Mouse (Mus musculus): ENCODE measurements around the gene Rtp4.

Rtp4 gene

GRCm38 (mm10) chr16:23591119-23592105, 71.3 kb downstream of the Rtp4 start:
- DNase-seq (ENCODE audit: low read depth, low spot score) = no peak

- no peak for DNase-seq (ENCODE audit: low read depth, low spot score)
Observed at GRCm38 (mm10) chr16:23592501-23592900, 72.4 kb downstream of the Rtp4 start.

DNA sequence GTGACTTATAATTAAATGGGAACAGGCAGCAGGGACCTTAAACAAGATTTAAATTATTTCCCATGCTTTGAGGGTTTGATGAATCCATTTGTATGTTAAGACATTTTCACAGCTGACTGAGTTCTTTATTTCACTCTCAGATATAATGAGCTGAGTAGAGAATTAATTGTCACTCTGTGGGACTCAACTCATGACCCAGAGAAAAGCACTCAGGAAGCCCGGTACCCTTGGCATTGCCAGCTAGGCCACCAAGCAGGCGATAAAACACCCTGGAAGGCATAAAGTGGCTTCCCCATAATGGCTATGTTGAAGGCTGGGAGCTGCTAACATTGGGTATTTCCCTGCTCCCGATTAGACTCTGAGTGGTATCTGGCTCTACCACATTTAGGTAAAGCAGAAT, 76.6 kb downstream of the Rtp4 start:
- no peak for DNase-seq (ENCODE audit: low read depth, low spot score)

DNA sequence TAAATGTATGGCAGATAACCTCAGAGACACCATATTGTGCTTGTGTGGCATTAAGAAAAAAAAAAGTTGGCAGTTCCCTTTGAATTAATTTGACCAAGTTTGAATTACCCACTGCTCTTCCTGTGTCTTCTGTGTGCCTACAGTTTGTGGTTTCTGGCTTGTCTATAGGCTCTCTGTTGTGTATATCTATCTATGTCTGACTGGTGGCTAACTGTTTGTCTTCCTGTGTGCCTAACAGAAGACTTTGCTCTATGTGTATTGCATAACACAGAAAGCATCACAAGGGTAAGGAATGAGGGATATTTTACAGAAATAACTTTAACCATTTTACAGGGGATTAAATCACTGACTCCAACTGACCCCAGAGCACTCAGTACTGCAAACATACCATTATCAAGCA, 77.9 kb downstream of the Rtp4 start:
- DNase-seq (ENCODE audit: low read depth, low spot score) = no peak

GRCm38 (mm10) chr16:23606220-23606619, 86.1 kb downstream of the Rtp4 start:
- no peak for DNase-seq (ENCODE audit: low read depth, low spot score)

DNA sequence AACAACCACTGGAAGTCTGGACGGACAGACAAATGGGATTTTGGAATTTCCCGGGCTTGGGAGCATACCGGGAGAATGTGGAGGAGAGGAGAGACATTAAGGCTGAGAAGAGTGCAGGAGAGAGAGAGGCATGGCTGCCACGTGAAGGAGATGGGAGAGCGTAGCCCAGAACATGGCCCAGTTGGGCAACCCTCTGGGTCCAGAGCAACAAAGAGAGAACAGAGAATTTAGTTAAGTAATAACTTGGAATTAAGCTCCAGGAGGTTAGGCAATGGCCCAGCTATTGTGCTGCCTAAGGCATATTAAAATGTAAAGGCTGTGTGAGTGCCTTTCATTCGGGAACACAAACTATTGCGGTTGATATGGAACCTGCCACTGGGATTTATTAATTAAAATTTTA, 86.6 kb downstream of the Rtp4 start:
- no peak for DNase-seq (ENCODE audit: low read depth, low spot score)

- no peak for DNase-seq (ENCODE audit: low read depth, low spot score)
Observed at GRCm38 (mm10) chr16:23607911-23608410, 87.9 kb downstream of the Rtp4 start.

DNA sequence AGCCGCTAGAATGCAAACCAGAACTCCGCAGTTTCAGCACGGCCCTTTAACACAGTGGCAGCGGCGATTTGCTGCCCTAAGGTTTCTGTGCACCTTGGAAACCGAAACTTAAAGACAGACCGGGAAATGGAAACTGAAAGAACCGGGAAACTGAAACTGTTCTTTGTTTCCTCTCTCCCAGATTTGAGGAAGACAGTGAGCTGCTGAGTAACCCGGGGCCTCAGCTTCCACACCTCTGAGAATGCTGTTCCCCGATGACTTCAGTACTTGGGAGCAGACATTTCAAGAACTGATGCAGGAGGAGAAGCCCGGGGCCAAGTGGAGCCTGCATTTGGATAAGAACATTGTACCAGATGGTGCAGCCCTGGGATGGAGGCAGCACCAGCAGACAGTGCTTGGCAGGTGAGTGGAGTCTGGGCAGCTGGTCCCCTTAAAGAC, 89.7 kb downstream of the Rtp4 start:
- DNase-seq (ENCODE audit: low read depth, low spot score) = no peak

- no peak for DNase-seq (ENCODE audit: low read depth, low spot score)
Observed at GRCm38 (mm10) chr16:23624205-23624604, 104.1 kb downstream of the Rtp4 start.

DNA sequence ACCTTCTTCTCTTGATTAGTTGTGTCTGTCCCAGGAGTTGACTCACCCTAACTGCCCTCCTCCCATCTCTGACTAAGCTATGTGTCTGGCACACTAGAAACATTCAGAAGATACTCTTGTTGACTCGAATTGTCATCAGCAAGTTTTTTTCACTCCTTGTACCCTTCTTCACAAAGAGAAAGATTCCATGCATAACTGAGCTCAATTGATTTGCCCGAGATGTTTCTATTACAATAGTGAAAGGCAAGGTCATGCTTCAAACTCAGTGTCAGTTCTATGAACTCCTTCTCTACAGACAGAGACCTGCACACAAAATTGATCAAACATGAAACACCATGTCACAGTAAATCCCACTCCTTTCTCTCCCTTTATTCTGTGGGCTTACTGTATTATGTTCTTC, 111.4 kb downstream of the Rtp4 start:
- DNase-seq (ENCODE audit: low read depth, low spot score) = no peak

GRCm38 (mm10) chr16:23632681-23633080, 112.6 kb downstream of the Rtp4 start:
- no peak for DNase-seq (ENCODE audit: low read depth, low spot score)

GRCm38 (mm10) chr16:23653028-23653427, 132.9 kb downstream of the Rtp4 start:
- no peak for DNase-seq (ENCODE audit: low read depth, low spot score)

DNA sequence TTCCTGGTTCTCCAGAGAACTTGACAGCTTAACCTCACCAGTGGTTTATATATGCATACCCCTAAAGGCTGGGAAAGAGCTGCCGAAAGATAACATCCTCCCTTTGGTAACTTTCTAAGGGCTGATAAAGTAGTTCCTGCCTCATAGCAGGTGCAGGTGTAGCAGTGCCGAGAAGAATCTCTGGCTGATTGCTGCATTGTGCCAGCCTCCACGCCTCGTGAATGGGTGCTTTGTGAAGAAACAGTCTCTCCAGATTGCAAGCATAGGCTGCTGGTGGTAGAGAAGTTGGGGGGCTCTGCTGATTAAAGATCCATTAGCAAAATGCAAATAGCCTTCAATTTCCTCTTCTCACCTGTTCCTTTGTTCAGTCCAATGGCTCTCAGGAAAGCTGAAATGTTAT, 133.4 kb downstream of the Rtp4 start:
- DNase-seq (ENCODE audit: low read depth, low spot score) = no peak

DNA sequence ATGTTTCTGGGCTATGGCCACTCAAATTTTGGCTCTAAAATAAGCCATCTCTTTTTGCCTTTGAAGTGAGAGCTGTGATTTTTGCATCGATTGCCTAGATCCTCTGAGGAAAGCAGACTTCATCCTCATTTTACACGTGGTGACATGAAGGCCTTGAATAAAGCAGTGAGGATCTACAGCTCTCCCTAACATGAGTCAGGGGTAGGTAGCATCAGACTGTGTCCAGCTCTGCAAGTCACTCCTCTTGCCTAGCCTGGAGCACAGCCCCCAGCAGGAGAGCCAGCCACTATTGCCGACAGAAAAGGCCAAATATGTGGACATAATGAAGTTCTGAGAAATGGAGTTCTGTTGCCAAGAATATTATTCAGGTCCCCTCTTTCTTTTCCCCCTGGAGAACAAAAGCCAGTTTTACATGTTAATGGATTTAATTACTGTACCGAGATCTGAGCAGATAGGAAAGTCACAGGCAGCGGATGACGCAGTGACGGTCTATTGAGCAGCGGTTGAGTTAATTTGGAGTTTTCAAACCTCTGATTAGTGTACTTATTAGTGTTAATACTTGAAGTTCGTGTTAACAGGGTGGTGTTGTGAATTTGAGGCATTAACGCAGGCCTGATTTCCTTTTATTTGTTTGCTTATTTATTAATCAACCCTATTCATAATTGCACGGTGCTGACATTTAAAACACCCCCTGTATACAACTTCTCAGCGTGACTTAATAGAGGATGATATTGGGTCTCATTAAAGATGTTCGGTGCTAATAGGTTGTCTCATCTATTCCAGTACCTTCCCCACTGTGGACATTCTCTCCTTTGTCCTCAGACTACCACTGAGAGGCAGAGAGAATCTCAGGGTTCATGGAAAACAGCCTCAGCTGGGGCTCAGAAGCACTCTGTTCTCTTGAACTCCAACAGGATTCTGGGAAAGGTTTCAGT, 139.8 kb downstream of the Rtp4 start:
- DNase-seq (ENCODE audit: low read depth, low spot score) = no peak

Data from c-Kit-negative CD71-positive TER-119-positive erythroid progenitor cells, embryonic 14.5 days (primary cell).